Mouse (Mus musculus) brain, embryonic 14.5 days (tissue): ENCODE results near the gene Zkscan14.

ENCODE experiments used
- CTCF ChIP-seq: fragments of 200-500 bp; IDR thresholded peaks from 2 replicates; pipeline ENCODE4 v1.5.1; 2012; ENCODE audit warnings: inconsistent platforms, mild to moderate bottlenecking, moderate library complexity, borderline replicate concordance; ENCODE audit not compliant: insufficient read depth, insufficient read length; ENCODE audit errors: extremely low read depth
- POLR2A ChIP-seq: fragments of 200-500 bp; IDR thresholded peaks from 2 replicates; pipeline ENCODE4 v1.6.1; 2012; ENCODE audit warnings: mild to moderate bottlenecking, inconsistent platforms, borderline replicate concordance; ENCODE audit not compliant: poor library complexity, insufficient read depth, insufficient read length, severe bottlenecking; ENCODE audit errors: extremely low read depth

GRCm38 (mm10) chr5:145207385-145207784, 5.7 kb upstream of the Zkscan14 start:
- TF ChIP-seq POLR2A: no peak
- TF ChIP-seq CTCF: no peak
